Mouse (Mus musculus): ENCODE data around the gene Tmem88.

- TF ChIP-seq CTCF (conservative IDR thresholded peaks at IDR 0.05 in 1 of 2, IDR thresholded peaks at IDR 0.05 in 1 of 2; ENCODE audit: low read depth in 2 of 2, low read length in 2 of 2) (no peak), EP300 (IDR thresholded peaks at IDR 0.05; ENCODE audit: low read length) (no peak), POLR2A (IDR thresholded peaks at IDR 0.05; ENCODE audit: low read depth, low read length) (no peak), TBP (conservative IDR thresholded peaks at IDR 0.05; ENCODE audit: low read depth, low read length) (no peak), NELFE (IDR thresholded peaks at IDR 0.05; ENCODE audit: low read depth, low read length) (no peak), CHD2 (IDR thresholded peaks at IDR 0.05; ENCODE audit: low read length) (no peak), CHD1 (IDR thresholded peaks at IDR 0.05; ENCODE audit: low read depth, low read length) (no peak), USF1 (IDR thresholded peaks at IDR 0.05; ENCODE audit: low read depth, low read length) (no peak), IRF4 (IDR thresholded peaks at IDR 0.05; ENCODE audit: low read depth, low read length) (no peak), E2F4 (IDR thresholded peaks at IDR 0.05; ENCODE audit: insufficient replicate concordance, low read depth, low read length) (no peak), ZC3H11A (IDR thresholded peaks at IDR 0.05; ENCODE audit: low read depth, low read length) (no peak), TCF12 (IDR thresholded peaks at IDR 0.05; ENCODE audit: low read depth, low read length) (no peak), KAT2A (IDR thresholded peaks at IDR 0.05; ENCODE audit: insufficient replicate concordance, low read length) (no peak), ZNF384 (IDR thresholded peaks at IDR 0.05; ENCODE audit: low read depth, low read length) (no peak)
These were observed 8.3 kb downstream of the Tmem88 start for GRCm38 (mm10) chr11:69389531-69390399.

Data from CH12.LX (cell line).